Mouse (Mus musculus): ENCODE data around the gene Gprin3. TPM values are rescaled to one million over a fixed set of nuclear protein-coding genes. Genes with fewer than 3 reads are reported as not detected.

The Gprin3 gene
- polyA plus RNA-seq, 1 experiment from 2014 or later, result 1.5 TPM

- 70% methylated on average over 2 of the region's 2 CpGs for WGBS (ENCODE audit: insufficient replicate concordance)
- ATAC-seq (no peak), DNase-seq (no peak)
- no peak overlapping the region for H3K27ac ChIP-seq (ENCODE audit: low read depth)
- no peaks in the 10 kb centered on the region for H3K4me1 ChIP-seq (ENCODE audit: insufficient read depth)
- H3K27me3 ChIP-seq (ENCODE audit: insufficient read depth, low read length), result no peaks in the 10 kb centered on the region
- TF ChIP-seq EP300 (IDR thresholded peaks at IDR 0.05; ENCODE audit: low read depth) (no peak), CTCF (IDR thresholded peaks at IDR 0.05; ENCODE audit: low read depth) (no peak)
- no peak overlapping the region for H3K4me3 ChIP-seq (ENCODE audit: low read depth, low read length)
- no peaks in the 10 kb centered on the region for H3K36me3 ChIP-seq (replicated peaks; ENCODE audit: insufficient read depth, low read length)
- H3K4me2 ChIP-seq (ENCODE audit: low read depth, low read length), result no peak overlapping the region
- no peaks in the 10 kb centered on the region for H3K9me3 ChIP-seq (ENCODE audit: low read length)
- no peak overlapping the region for H3K9ac ChIP-seq (replicated peaks)
Measured at GRCm38 (mm10) chr6:59363282-59363681, 62.8 kb downstream of the Gprin3 start.

GRCm38 (mm10) chr6:59354943-59355342 lies 71.2 kb downstream of the Gprin3 start:
- no peak overlapping the region for H3K9ac ChIP-seq (replicated peaks)
- H3K4me2 ChIP-seq (ENCODE audit: low read depth, low read length), result no peak overlapping the region
- H3K27me3 ChIP-seq (ENCODE audit: insufficient read depth, low read length), result no peaks in the 10 kb centered on the region
- H3K9me3 ChIP-seq (ENCODE audit: low read length), result no peaks in the 10 kb centered on the region
- DNase-seq (no peak), ATAC-seq (no peak)
- H3K4me3 ChIP-seq (ENCODE audit: low read depth, low read length), result no peak overlapping the region
- H3K36me3 ChIP-seq (replicated peaks; ENCODE audit: insufficient read depth, low read length), result peaks cover 3% of the 10 kb centered on the region; the same call in 1 of the 2 replicates
- 76% methylated on average over 7 of the region's 7 CpGs for WGBS (ENCODE audit: insufficient replicate concordance)
- H3K4me1 ChIP-seq (ENCODE audit: insufficient read depth), result no peaks in the 10 kb centered on the region
- TF ChIP-seq EP300 (IDR thresholded peaks at IDR 0.05; ENCODE audit: low read depth) (no peak), CTCF (IDR thresholded peaks at IDR 0.05; ENCODE audit: low read depth) (no peak)
- no peak overlapping the region for H3K27ac ChIP-seq (ENCODE audit: low read depth)

GRCm38 (mm10) chr6:59351108-59351789 lies 74.8 kb downstream of the Gprin3 start:
- Histone ChIP-seq H3K36me3 (replicated peaks; ENCODE audit: insufficient read depth, low read length) (peaks cover 3% of the 10 kb centered on the region; the same call in 1 of the 2 replicates), H3K4me2 (ENCODE audit: low read depth, low read length) (no peak overlapping the region), H3K27me3 (ENCODE audit: insufficient read depth, low read length) (no peaks in the 10 kb centered on the region), H3K9ac (replicated peaks) (no peak overlapping the region), H3K27ac (ENCODE audit: low read depth) (no peak overlapping the region), H3K9me3 (ENCODE audit: low read length) (no peaks in the 10 kb centered on the region), H3K4me3 (ENCODE audit: low read depth, low read length) (no peak overlapping the region), H3K4me1 (ENCODE audit: insufficient read depth) (no peaks in the 10 kb centered on the region)
- no peak for TF ChIP-seq EP300 (IDR thresholded peaks at IDR 0.05; ENCODE audit: low read depth)
- no peak for TF ChIP-seq CTCF (IDR thresholded peaks at IDR 0.05; ENCODE audit: low read depth)
- ATAC-seq, result no peak
- DNase-seq, result no peak
- WGBS (ENCODE audit: insufficient replicate concordance), result 68% methylated on average over 5 of the region's 5 CpGs

GRCm38 (mm10) chr6:59348673-59349072 lies 77.4 kb downstream of the Gprin3 start:
- H3K36me3 ChIP-seq (replicated peaks; ENCODE audit: insufficient read depth, low read length), result peaks cover 3% of the 10 kb centered on the region; the same call in 1 of the 2 replicates
- DNase-seq, result no peak
- no peaks in the 10 kb centered on the region for H3K9me3 ChIP-seq (ENCODE audit: low read length)
- H3K9ac ChIP-seq (replicated peaks), result no peak overlapping the region
- H3K27ac ChIP-seq (ENCODE audit: low read depth), result no peak overlapping the region
- no peaks in the 10 kb centered on the region for H3K27me3 ChIP-seq (ENCODE audit: insufficient read depth, low read length)
- ATAC-seq, result no peak
- no peak overlapping the region for H3K4me2 ChIP-seq (ENCODE audit: low read depth, low read length)
- WGBS (ENCODE audit: insufficient replicate concordance), result 60% methylated on average over 1 of the region's 1 CpGs
- H3K4me3 ChIP-seq (ENCODE audit: low read depth, low read length), result no peak overlapping the region
- no peaks in the 10 kb centered on the region for H3K4me1 ChIP-seq (ENCODE audit: insufficient read depth)
- no peak for TF ChIP-seq EP300 (IDR thresholded peaks at IDR 0.05; ENCODE audit: low read depth)
- TF ChIP-seq CTCF (IDR thresholded peaks at IDR 0.05; ENCODE audit: low read depth), result no peak

- H3K4me3 ChIP-seq (ENCODE audit: low read depth, low read length), result no peak overlapping the region
- H3K9me3 ChIP-seq (ENCODE audit: low read length), result no peaks in the 10 kb centered on the region
- ATAC-seq (no peak), DNase-seq (no peak)
- TF ChIP-seq EP300 (IDR thresholded peaks at IDR 0.05; ENCODE audit: low read depth) (no peak), CTCF (IDR thresholded peaks at IDR 0.05; ENCODE audit: low read depth) (no peak)
- no peak overlapping the region for H3K9ac ChIP-seq (replicated peaks)
- H3K4me1 ChIP-seq (ENCODE audit: insufficient read depth), result no peaks in the 10 kb centered on the region
- no peaks in the 10 kb centered on the region for H3K27me3 ChIP-seq (ENCODE audit: insufficient read depth, low read length)
- H3K4me2 ChIP-seq (ENCODE audit: low read depth, low read length), result no peak overlapping the region
- WGBS (ENCODE audit: insufficient replicate concordance), result 58% methylated on average over 1 of the region's 1 CpGs
- H3K27ac ChIP-seq (ENCODE audit: low read depth), result no peak overlapping the region
- H3K36me3 ChIP-seq (replicated peaks; ENCODE audit: insufficient read depth, low read length), result no peaks in the 10 kb centered on the region
Measured at GRCm38 (mm10) chr6:59341146-59341545, 84.9 kb downstream of the Gprin3 start.

GRCm38 (mm10) chr6:59328297-59328696 lies 97.8 kb downstream of the Gprin3 start:
- Histone ChIP-seq H3K4me3 (ENCODE audit: low read depth, low read length) (no peak overlapping the region), H3K27ac (ENCODE audit: low read depth) (no peak overlapping the region), H3K27me3 (ENCODE audit: insufficient read depth, low read length) (no peaks in the 10 kb centered on the region), H3K9ac (replicated peaks) (no peak overlapping the region), H3K4me1 (ENCODE audit: insufficient read depth) (no peaks in the 10 kb centered on the region), H3K9me3 (ENCODE audit: low read length) (no peaks in the 10 kb centered on the region), H3K4me2 (ENCODE audit: low read depth, low read length) (no peak overlapping the region), H3K36me3 (replicated peaks; ENCODE audit: insufficient read depth, low read length) (no peaks in the 10 kb centered on the region)
- DNase-seq, result no peak
- WGBS (ENCODE audit: insufficient replicate concordance), result 67% methylated on average over 1 of the region's 1 CpGs
- TF ChIP-seq CTCF (IDR thresholded peaks at IDR 0.05; ENCODE audit: low read depth), result no peak
- TF ChIP-seq EP300 (IDR thresholded peaks at IDR 0.05; ENCODE audit: low read depth), result no peak
- no peak for ATAC-seq
